Mouse (Mus musculus) hindbrain, embryonic 14.5 days (tissue): ENCODE measurements at regions not wholly inside any gene's neighbourhood (a gene's known extent, or its start where the extent isn't known, plus 50 kb on each side); places are given as distances from the start of the nearest gene placed in this dataset.
A peak's percentile ranks its signal among the peaks of the same experiment; 100 is the strongest.

ENCODE experiments used
- ATAC-seq: fragments of 200-750 bp; cut with Nextera tagmentation; 2 replicates; pipeline ENCODE4 v1.8.0; 2017; ENCODE audit warnings: moderate number of reproducible peaks, mild to moderate bottlenecking, moderate TSS enrichment, moderate library complexity; ENCODE audit not compliant: low FRiP score
- DNase-seq: peaks from one replicate; pipeline ENCODE4 v3.0.0-alpha.2; 2015; ENCODE audit warnings: low spot score
- H3K27ac ChIP-seq: fragments of 300-500 bp; sonication (generic); 2 replicates; pipeline ENCODE4 v1.5.1; 2014; ENCODE audit warnings: mild to moderate bottlenecking, moderate library complexity
- H3K27me3 ChIP-seq: fragments of 300-500 bp; sonication (generic); 2 replicates; pipeline ENCODE4 v1.6.1; 2014; ENCODE audit warnings: mild to moderate bottlenecking, low read length, mixed read lengths; ENCODE audit not compliant: control insufficient read depth, insufficient read depth
- H3K36me3 ChIP-seq: fragments of 300-500 bp; sonication (generic); replicated peaks from 2 replicates; pipeline ENCODE4 v1.6.1; 2014; ENCODE audit not compliant: control insufficient read depth, insufficient read depth
- H3K4me1 ChIP-seq: fragments of 300-500 bp; sonication (generic); replicated peaks from 2 replicates; pipeline ENCODE4 v1.6.1; 2014; ENCODE audit warnings: antibody characterized with exemption, low read length, mixed read lengths; ENCODE audit not compliant: control insufficient read depth, insufficient read depth
- H3K4me2 ChIP-seq: fragments of 300-500 bp; sonication (generic); replicated peaks from 2 replicates; pipeline ENCODE4 v1.6.1; 2014; ENCODE audit warnings: mild to moderate bottlenecking, moderate library complexity
- H3K4me3 ChIP-seq: fragments of 300-500 bp; sonication (generic); replicated peaks from 2 replicates; pipeline ENCODE4 v1.5.1; 2014; ENCODE audit warnings: mild to moderate bottlenecking, low read length
- H3K9ac ChIP-seq: fragments of 300-500 bp; sonication (generic); 2 replicates; pipeline ENCODE4 v1.6.1; 2014
- H3K9me3 ChIP-seq: fragments of 300-500 bp; sonication (generic); 2 replicates; pipeline ENCODE4 v1.6.1; 2016; ENCODE audit warnings: low read length; ENCODE audit not compliant: control insufficient read depth
- WGBS: fragments of 180-500 bp; shearing (Covaris S2); extraction: QIAGEN DNeasy Blood & Tissue Kit; methylation state at CpG from one replicate; pipeline ENCODE4 v1.1.7; 2014; 5-methylcytosine and 5-hydroxymethylcytosine counted together

DNA sequence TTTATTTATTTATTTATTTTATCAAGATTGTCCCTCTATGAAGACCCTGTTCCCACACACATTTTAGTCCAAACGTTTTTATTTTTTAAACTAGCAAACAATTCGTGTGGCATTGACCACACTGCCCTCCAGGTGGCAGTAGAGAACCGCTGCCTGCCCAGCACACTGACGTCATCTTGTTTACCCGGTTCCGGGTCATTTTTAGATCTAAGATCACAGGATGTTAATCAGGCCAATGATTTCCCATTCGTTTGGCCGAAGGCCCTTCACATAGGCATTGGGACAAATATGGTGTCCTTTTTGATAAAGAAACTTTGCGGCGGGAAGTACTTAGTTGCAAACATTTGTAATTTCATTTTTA lies 78.7 kb upstream of the Ppm1b start:
- ATAC-seq, result peak; percentile 43; the same call in 1 of the 2 replicates
- no peak overlapping the region for H3K4me3 ChIP-seq
- H3K9ac ChIP-seq, result no peak overlapping the region

DNA sequence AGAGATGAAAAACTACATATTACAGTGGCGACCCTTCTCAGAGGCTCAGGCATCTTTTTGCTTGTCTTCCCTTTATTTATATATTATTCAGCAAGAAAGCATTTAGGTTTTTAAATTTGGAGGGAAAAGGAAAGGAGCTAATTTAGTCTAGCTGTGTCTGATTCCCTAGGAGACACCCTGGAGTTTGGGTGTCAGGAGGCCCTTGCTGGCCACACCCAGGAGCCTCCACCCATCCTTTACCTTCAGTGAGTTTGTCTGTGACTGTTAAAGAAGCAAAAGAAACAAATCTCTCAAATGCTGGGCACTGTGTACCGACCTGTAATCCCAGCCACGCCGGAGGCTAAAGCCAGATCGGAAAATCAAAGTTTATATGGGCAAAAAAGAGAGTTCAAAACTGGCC lies 78.2 kb upstream of the Ppm1b start:
- Histone ChIP-seq H3K4me2 (peak overlapping the region; percentile 40), H3K4me1 (0 out of 2 replicates have a peak, but pooled peaks cover 3% of the 10 kb centered on the region), H3K4me3 (no peak overlapping the region), H3K36me3 (no peaks in the 10 kb centered on the region), H3K9me3 (no peaks in the 10 kb centered on the region), H3K27me3 (no peaks in the 10 kb centered on the region), H3K9ac (no peak overlapping the region), H3K27ac (no peak overlapping the region)
- DNase-seq, result no peak
- WGBS, result 91% methylated on average over 5 of the region's 5 CpGs
- no peak for ATAC-seq

More for the DNA sequence above, 78.7 kb upstream of the Ppm1b start:
- H3K4me1 ChIP-seq, result 0 out of 2 replicates have a peak, but pooled peaks cover 3% of the 10 kb centered on the region
- no peaks in the 10 kb centered on the region for H3K9me3 ChIP-seq
- no peaks in the 10 kb centered on the region for H3K27me3 ChIP-seq
- peak overlapping the region; percentile 40 for H3K4me2 ChIP-seq
- peak; percentile 85 for DNase-seq
- WGBS, result 20% methylated on average over 10 of the region's 10 CpGs
- H3K36me3 ChIP-seq, result no peaks in the 10 kb centered on the region
- no peak overlapping the region for H3K27ac ChIP-seq

- Histone ChIP-seq H3K27ac (no peak overlapping the region), H3K9me3 (no peaks in the 10 kb centered on the region), H3K27me3 (no peaks in the 10 kb centered on the region), H3K4me2 (no peak overlapping the region), H3K36me3 (no peaks in the 10 kb centered on the region), H3K4me1 (0 out of 2 replicates have a peak, but pooled peaks cover 3% of the 10 kb centered on the region), H3K9ac (no peak overlapping the region), H3K4me3 (no peak overlapping the region)
- ATAC-seq, result no peak
- 88% methylated on average over 10 of the region's 10 CpGs for WGBS
- no peak for DNase-seq
These were observed 77.4 kb upstream of the Ppm1b start for GRCm38 (mm10) chr17:84879146-84879545.

DNA sequence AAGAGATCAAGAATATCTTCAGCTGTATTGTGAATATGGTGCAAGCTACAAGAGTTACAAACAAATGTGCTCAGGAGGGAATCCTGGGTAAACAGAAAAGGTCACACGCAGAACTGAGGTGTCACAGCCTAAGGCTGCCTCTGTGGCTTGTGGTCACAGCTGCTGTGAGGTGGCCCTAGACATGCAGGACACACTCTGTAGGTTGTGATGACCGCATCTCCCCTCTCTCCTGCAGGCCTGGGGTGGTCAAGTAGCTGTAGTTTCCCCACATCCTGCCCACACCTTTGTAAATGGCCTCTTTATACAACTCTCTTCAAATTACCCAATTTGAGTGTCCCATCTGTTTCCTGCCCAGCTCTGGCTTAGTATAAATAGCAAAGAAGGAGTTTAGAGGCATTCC lies 75.6 kb upstream of the Ppm1b start:
- 87% methylated on average over 2 of the region's 2 CpGs for WGBS
- no peaks in the 10 kb centered on the region for H3K9me3 ChIP-seq
- no peak overlapping the region for H3K27ac ChIP-seq
- H3K36me3 ChIP-seq, result no peaks in the 10 kb centered on the region
- no peak for ATAC-seq
- H3K9ac ChIP-seq, result no peak overlapping the region
- H3K4me1 ChIP-seq, result 0 out of 2 replicates have a peak, but pooled peaks cover 3% of the 10 kb centered on the region
- H3K27me3 ChIP-seq, result no peaks in the 10 kb centered on the region
- H3K4me2 ChIP-seq, result no peak overlapping the region
- H3K4me3 ChIP-seq, result no peak overlapping the region
- DNase-seq, result no peak

GRCm38 (mm10) chr17:84888525-84888924 lies 68.0 kb upstream of the Ppm1b start:
- no peak overlapping the region for H3K9ac ChIP-seq
- H3K9me3 ChIP-seq, result no peaks in the 10 kb centered on the region
- no peak overlapping the region for H3K4me3 ChIP-seq
- H3K27me3 ChIP-seq, result no peaks in the 10 kb centered on the region
- no peak overlapping the region for H3K27ac ChIP-seq
- no peaks in the 10 kb centered on the region for H3K36me3 ChIP-seq
- no peak for ATAC-seq
- H3K4me1 ChIP-seq, result no peaks in the 10 kb centered on the region
- 92% methylated on average over 5 of the region's 5 CpGs for WGBS
- no peak for DNase-seq
- H3K4me2 ChIP-seq, result no peak overlapping the region

GRCm38 (mm10) chr17:84890871-84891599 lies 65.5 kb upstream of the Ppm1b start:
- no peaks in the 10 kb centered on the region for H3K27me3 ChIP-seq
- no peaks in the 10 kb centered on the region for H3K4me1 ChIP-seq
- DNase-seq, result no peak
- H3K9ac ChIP-seq, result no peak overlapping the region
- no peak overlapping the region for H3K4me2 ChIP-seq
- no peaks in the 10 kb centered on the region for H3K36me3 ChIP-seq
- no peak for ATAC-seq
- 80% methylated on average over 12 of the region's 12 CpGs for WGBS
- H3K27ac ChIP-seq, result no peak overlapping the region
- no peak overlapping the region for H3K4me3 ChIP-seq
- no peaks in the 10 kb centered on the region for H3K9me3 ChIP-seq

DNA sequence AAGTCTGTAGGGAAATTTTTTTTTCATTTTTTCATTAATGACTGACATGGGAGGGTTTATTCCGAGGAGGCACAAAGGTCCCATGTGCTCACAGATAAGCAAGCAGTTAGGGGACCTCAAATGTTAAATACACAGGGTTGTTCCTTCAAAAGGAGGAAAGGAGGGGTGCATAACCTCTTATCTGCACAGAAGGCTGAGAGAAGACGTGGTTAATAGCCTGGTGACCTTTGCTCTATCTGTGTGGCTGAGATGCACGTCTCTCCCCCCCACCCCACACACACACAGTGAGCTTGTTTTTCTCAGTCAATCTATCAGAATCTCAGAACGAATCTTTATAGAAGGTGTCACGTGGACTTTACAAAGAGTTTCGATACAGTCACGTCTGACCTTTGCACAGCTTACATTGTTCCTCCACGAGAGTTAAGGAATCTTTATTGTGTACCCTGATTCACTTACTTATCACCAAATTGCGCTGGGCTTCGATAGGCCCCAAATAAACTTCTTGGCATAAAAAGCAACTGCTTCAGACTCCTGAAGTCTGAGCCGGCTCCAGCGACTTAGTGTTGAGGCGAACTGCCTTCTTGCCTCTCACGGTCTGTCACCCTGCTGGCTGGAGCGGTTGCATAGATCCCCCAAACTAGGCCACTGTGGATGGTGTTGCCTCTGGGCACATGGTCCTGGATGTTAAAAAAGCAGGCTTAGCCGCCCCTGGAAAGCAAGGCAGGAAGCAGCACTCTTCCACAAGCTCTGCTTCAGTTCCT lies 63.1 kb upstream of the Ppm1b start:
- H3K9me3 ChIP-seq, result no peaks in the 10 kb centered on the region
- no peak overlapping the region for H3K4me3 ChIP-seq
- no peak overlapping the region for H3K9ac ChIP-seq
- WGBS, result 74% methylated on average over 16 of the region's 16 CpGs
- no peaks in the 10 kb centered on the region for H3K27me3 ChIP-seq
- ATAC-seq (no peak), DNase-seq (no peak)
- no peaks in the 10 kb centered on the region for H3K4me1 ChIP-seq
- H3K4me2 ChIP-seq, result no peak overlapping the region
- no peak overlapping the region for H3K27ac ChIP-seq
- no peaks in the 10 kb centered on the region for H3K36me3 ChIP-seq

- no peak for ATAC-seq
- no peak overlapping the region for H3K27ac ChIP-seq
- H3K27me3 ChIP-seq, result no peaks in the 10 kb centered on the region
- no peak overlapping the region for H3K4me2 ChIP-seq
- no peak for DNase-seq
- WGBS, result 87% methylated on average over 3 of the region's 3 CpGs
- H3K36me3 ChIP-seq, result no peaks in the 10 kb centered on the region
- no peaks in the 10 kb centered on the region for H3K4me1 ChIP-seq
- H3K9me3 ChIP-seq, result no peaks in the 10 kb centered on the region
- no peak overlapping the region for H3K4me3 ChIP-seq
- no peak overlapping the region for H3K9ac ChIP-seq
These were observed 61.0 kb upstream of the Ppm1b start for GRCm38 (mm10) chr17:84895526-84895925.

- DNase-seq, result no peak
- H3K27ac ChIP-seq, result no peak overlapping the region
- no peak for ATAC-seq
- H3K4me1 ChIP-seq, result no peaks in the 10 kb centered on the region
- H3K36me3 ChIP-seq, result no peaks in the 10 kb centered on the region
- no peak overlapping the region for H3K9ac ChIP-seq
- WGBS, result 84% methylated on average over 5 of the region's 5 CpGs
- H3K9me3 ChIP-seq, result no peaks in the 10 kb centered on the region
- H3K4me2 ChIP-seq, result no peak overlapping the region
- no peaks in the 10 kb centered on the region for H3K27me3 ChIP-seq
- H3K4me3 ChIP-seq, result no peak overlapping the region
These were observed 60.0 kb upstream of the Ppm1b start for GRCm38 (mm10) chr17:84896572-84896971.
